Mouse (Mus musculus) lung, adult 2 months (tissue): ENCODE results near the gene Limch1.

Experiments
- CTCF ChIP-seq: fragments of 200-500 bp; IDR thresholded peaks from 2 replicates; pipeline ENCODE4 v1.5.1; 2011; ENCODE audit warnings: mild to moderate bottlenecking, low read length, control low read depth; ENCODE audit not compliant: insufficient read depth
- POLR2A ChIP-seq: fragments of 200-500 bp; IDR thresholded peaks from 2 replicates; pipeline ENCODE4 v1.6.1; 2011; ENCODE audit warnings: low read depth, mild to moderate bottlenecking, control low read depth, low read length, borderline replicate concordance; ENCODE audit errors: extremely low read depth

GRCm38 (mm10) chr5:66859506-66859905 is 113.9 kb downstream of the Limch1 start:
- TF ChIP-seq CTCF: no peak
- TF ChIP-seq POLR2A: no peak
